ENCODE assay signal across 27 mouse cellular contexts in genomic region chr1:160765565-160765964, GRCm38 (mm10).
"Had no signal": no experiment of that assay in that cellular context is flagged by ENCODE, and none has a peak within 500 bp of the region (broad histone marks: within the 10 kb centered on the region; RNA-seq: fewer than 3 reads in every experiment).

No protein-coding gene starts in this region.

- H3K4me1 ChIP-seq: heart, embryonic 10.5 days; heart, embryonic 15.5 days; hindbrain, embryonic 10.5 days; hindbrain, embryonic 12.5 days; kidney, embryonic 15.5 days; limb, embryonic 13.5 days; limb, embryonic 15.5 days had no signal

- H3K27ac ChIP-seq: gastrocnemius, adult 2 months; heart, embryonic 10.5 days; heart, embryonic 13.5 days; heart, embryonic 15.5 days; hindbrain, embryonic 10.5 days; hindbrain, embryonic 12.5 days; hindbrain, embryonic 14.5 days; kidney, embryonic 15.5 days; kidney, postnatal 0 days; limb, embryonic 13.5 days; limb, embryonic 15.5 days; liver, embryonic 12.5 days; liver, embryonic 14.5 days had no signal

- H3K4me2 ChIP-seq: heart, embryonic 13.5 days; heart, embryonic 15.5 days; hindbrain, embryonic 12.5 days; hindbrain, embryonic 14.5 days; kidney, embryonic 15.5 days; limb, embryonic 13.5 days; limb, embryonic 15.5 days; liver, embryonic 12.5 days had no signal

- H3K9me3 ChIP-seq: heart, embryonic 10.5 days; heart, embryonic 13.5 days; heart, embryonic 15.5 days; hindbrain, embryonic 10.5 days; hindbrain, embryonic 12.5 days; kidney, embryonic 15.5 days; limb, embryonic 13.5 days; limb, embryonic 15.5 days; liver, embryonic 12.5 days had no signal

- H3K9ac ChIP-seq: heart, embryonic 13.5 days; heart, embryonic 15.5 days; hindbrain, embryonic 12.5 days; hindbrain, embryonic 14.5 days; kidney, embryonic 15.5 days; limb, embryonic 13.5 days; limb, embryonic 15.5 days; liver, embryonic 12.5 days; liver, embryonic 14.5 days had no signal

- H3K36me3 ChIP-seq: heart, embryonic 10.5 days; heart, embryonic 13.5 days; heart, embryonic 15.5 days; hindbrain, embryonic 10.5 days; hindbrain, embryonic 12.5 days; kidney, embryonic 15.5 days; limb, embryonic 13.5 days; limb, embryonic 15.5 days; liver, embryonic 12.5 days had no signal

- ATAC-seq: hindbrain, embryonic 16.5 days; intestine, embryonic 16.5 days; liver, embryonic 12.5 days had no signal

- H3K27me3 ChIP-seq: heart, embryonic 13.5 days; heart, embryonic 15.5 days; hindbrain, embryonic 12.5 days; kidney, embryonic 15.5 days; limb, embryonic 13.5 days; limb, embryonic 15.5 days; liver, embryonic 12.5 days had no signal

- H3K4me3 ChIP-seq: gastrocnemius, adult 2 months; heart, embryonic 10.5 days; heart, embryonic 13.5 days; heart, embryonic 15.5 days; hindbrain, embryonic 10.5 days; hindbrain, embryonic 12.5 days; kidney, embryonic 15.5 days; limb, embryonic 13.5 days; limb, embryonic 15.5 days; liver, embryonic 12.5 days had no signal

- DNase-seq: gastrocnemius, adult 2 months; gastrocnemius, postnatal 10 days; gastrocnemius, postnatal 25 days; heart, adult 18-20 months; heart, postnatal 4 days; kidney, adult 11 months; kidney, adult 2 months; kidney, adult 9 months; kidney, postnatal 14 days; kidney, postnatal 36 days; layer of hippocampus, adult 9-11 months; layer of hippocampus, postnatal 36 days; left cerebral cortex, postnatal 4 days had no signal
